Mouse (Mus musculus) adrenal gland, postnatal 4 days (tissue): ENCODE data around the gene Mboat1. TPM values are rescaled to one million over a fixed set of nuclear protein-coding genes. Genes with fewer than 3 reads are reported as not detected.

ENCODE experiments used
- DNase-seq, 2 experiments: peaks; one replicate each; pipeline ENCODE4 v3.0.0; 2021 to 2022; ENCODE audit warnings: low spot score in 2 of 2, mixed read lengths in 2 of 2
- long read RNA-seq, 2 experiments: library from polyadenylated mRNA; stranded (forward); transcript quantifications; one replicate each; pipeline ENCODE4 v2.0.0; 2021
- total RNA-seq, 2 experiments: library from RNA; stranded (reverse); gene quantifications; 2 replicates each; pipeline ENCODE4 v1.2.3; 2021

The Mboat1 gene
- 10 to 100 TPM; 13.1 to 15.6 TPM for total RNA-seq
- long read RNA-seq, experiment 1, transcript Mboat1-201 (13 exons, 2,905 nt), result major isoform, 15 of 21 reads
- long read RNA-seq, experiment 1, partial matches to known transcripts, result 0 of 21 reads
- long read RNA-seq, experiment 1, other reads (novel, unspliced or antisense), result 6 of 21 reads
- long read RNA-seq, experiment 2, transcript Mboat1-201 (13 exons, 2,905 nt), result major isoform, 28 of 40 reads
- long read RNA-seq, experiment 2, partial matches to known transcripts, result 3 of 40 reads
- long read RNA-seq, experiment 2, other reads (novel, unspliced or antisense), result 9 of 40 reads

DNA sequence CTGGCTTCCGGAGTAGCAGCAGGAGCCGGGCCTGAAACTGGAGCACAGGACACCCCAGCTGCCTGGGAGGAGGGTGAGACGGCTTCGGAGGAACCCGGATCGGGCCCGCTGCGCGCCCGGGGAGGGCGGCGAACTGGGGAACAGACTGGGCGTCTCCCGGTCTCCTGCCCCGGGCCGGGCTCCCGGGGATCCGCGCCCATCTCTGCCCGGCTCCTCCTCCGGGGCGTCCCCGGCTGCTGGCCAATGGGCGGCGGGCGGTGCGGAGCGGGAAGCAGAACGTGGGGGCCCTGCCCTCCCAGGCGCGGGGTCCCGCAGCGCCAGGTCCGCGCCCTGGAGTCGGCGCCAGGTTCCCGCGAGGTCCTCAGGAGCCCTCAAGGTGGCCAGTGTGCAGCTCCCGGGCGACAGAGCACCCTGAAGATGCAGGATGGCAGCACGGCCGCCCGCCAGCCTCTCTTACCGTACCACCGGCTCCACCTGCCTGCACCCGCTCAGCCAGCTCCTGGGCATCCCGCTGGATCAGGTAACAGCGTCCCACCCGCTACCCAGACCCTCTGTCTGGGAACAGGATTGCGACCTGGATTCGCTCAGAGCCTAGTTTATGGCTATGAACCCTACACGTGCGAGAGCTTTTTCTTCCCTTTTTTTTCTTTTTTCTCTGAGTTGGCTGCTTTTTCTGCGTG is at the start of gene Mboat1:
Gene Mboat1, plus strand, starts transcription at position 247 of the 680 bp plus-strand sequence.
- DNase-seq, result peak; percentile 61 to 65

DNA sequence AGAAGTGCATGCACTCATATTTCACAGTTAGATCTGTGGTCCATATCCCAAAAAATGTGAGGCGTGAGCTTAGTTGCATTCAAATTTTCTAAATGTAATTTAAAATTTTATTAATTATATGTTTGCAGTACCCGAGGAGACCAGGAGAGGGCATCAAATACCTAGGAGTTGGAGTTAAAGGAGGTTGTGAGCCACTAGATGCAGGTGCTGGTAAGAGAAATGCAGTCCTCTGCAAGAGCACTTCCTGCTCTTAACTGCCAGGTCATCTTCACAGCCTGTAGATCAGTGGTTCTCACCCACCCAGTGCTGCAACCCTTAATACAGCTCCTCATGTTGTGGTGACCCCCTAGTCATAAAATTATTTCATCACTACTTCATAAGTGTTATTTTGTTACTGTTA is 43.2 kb upstream of the Mboat1 start:
- DNase-seq, result no peak

DNA sequence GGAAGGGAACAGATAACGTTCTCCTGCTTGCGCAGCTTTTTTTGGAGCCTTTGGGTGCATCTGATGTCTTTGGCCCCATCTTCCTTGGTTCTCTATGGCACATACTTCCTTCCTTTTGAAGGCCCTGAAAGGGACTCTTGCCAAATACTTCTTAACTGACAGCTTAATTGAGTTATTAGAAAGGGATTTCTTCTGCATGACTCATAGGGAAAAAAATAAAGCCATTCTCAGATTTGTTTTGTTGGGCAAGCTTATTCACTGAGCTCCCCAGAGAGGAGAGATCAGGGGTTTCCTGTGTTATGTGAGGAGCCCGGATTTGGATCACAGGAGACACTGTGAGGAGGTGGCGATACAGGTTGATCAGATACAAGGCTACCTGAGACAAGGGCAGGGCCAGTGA is 40.4 kb upstream of the Mboat1 start:
- no peak for DNase-seq

DNA sequence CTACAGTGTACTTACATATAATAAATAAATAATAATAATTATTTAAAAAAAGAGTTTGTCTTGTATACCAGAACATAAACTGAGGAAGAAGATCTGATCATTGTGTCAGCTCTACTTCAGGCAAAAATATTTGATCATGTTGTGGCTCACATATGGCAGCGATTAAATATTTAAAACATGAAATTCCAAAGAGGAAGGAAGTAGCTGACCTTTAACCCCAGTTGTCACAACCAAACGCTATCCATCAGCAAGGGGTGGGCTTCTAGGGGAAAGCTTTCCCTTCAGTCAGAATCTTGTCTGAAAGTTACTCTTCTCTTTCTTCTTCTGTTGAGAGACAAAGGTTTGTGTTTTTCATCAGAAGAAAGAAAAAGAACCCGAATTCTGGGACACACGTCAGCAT is 39.8 kb upstream of the Mboat1 start:
- DNase-seq, result no peak

DNA sequence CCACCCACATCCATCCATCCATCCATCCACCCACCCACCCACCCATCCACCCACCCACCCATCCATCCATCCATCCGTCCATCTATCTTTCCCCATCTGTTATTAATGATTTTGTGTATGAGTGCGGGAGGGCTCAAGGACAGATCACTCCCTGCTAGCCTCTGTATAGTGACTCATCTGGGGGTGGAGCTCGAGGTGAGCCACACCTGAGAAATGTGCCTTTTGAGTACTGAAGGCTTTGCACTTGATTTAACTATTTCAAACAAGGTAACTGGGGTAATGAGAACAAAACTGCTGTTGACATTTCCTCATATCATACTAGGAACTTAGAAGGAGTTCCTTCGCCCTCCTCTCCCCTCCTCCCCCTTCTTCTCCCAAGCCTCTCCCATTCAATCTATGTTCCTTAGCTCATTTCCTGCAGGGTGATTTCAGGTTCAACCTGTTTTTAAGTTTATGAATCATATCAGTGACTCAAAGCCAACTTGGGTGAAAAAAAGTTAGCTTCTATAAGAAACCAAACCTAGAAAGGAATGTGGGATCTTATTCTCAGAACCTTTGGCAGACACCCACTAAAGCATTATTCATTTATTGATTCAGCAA is 27.2 kb upstream of the Mboat1 start:
- no peak for DNase-seq

DNA sequence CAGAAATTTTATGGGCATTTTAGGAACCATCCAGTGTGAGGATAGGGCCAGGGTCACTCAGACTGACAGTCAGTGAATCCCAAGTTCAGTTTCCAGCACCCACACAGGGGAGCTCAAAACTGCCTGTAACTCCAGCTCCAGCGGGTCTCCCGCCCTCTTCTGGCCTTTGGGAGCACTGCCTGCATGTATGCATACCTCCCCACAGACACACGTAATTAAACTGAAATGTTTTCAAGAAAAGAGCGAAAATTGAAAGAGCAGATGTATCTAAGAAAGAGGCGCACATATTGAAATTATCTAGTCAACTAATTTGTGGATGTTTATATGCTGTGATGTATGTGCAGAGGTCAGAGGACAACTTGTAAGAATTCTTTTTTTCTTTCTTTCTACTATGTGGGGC is 20.5 kb upstream of the Mboat1 start:
- no peak for DNase-seq

DNA sequence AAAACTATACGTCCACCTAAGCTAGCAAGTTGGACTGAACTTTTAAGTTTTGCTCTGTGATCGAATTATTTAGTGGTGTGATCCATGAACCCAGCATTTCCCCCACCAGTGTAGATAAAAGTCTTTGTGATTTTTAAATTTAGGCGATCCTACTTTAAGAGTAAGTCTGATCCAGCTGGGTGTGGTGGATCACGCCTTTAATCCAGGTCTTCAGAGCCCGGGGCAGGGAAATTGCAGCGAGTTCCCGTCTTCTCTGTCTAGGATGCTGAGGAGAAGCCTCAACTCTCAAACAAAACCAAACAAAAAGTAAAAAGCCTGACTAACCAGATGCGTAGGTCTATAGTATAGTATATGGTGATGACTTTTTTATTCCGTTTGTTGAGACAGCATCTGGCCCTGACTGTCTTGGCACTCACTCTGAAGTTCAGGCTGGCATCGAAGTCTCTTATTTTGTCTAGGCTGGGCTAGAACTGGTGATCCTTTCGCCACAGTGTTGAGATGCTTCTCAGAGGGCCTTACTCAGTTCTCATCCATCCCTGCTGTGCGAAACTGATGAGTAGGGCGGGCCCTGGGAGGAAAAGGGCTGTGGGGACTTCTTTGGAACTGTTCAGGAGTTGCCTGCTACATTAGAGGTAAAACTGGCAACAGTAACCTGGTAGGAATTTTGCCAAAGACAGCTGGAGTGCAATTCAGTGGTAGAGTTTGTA is 787 bp downstream of the Mboat1 start:
- DNase-seq, result no peak

DNA sequence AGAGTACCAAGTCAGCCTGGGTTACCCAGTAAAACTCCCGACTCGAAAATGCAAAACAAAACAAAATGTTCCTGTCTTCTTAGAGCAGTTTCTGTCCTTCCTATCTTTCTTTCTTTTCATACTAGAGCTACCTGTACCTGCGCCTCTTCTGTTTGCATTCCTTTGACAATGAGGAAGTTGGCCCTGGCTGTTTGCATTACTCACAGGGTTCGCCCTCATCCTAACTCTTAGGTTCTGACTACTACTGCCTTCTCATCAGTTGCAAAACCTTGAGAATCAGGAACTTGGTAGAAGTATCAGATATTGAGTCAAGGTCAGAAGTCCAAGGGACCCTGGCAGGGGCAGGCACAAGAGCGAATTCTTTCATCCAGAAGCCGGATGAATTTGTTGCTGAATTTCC is 1.7 kb downstream of the Mboat1 start:
- DNase-seq, result no peak

DNA sequence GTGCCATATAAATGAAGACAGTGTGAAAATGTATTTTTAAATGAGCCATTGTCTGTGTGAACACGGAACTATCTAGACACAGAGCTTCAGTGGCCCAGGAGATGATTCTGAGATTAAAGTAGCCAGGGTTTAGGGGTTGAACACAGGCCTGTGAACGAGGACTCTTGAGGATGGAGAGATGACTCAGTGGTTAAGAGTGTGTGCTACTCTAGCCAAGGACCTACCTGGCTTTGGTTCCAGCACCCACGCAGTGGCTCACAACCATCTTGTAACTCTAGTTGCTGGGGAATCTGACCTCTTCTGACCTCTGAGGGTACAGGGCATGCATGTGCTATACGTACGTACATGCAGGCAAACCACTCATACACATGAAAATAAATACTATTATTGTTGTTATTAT is 3.9 kb downstream of the Mboat1 start:
- no peak for DNase-seq

DNA sequence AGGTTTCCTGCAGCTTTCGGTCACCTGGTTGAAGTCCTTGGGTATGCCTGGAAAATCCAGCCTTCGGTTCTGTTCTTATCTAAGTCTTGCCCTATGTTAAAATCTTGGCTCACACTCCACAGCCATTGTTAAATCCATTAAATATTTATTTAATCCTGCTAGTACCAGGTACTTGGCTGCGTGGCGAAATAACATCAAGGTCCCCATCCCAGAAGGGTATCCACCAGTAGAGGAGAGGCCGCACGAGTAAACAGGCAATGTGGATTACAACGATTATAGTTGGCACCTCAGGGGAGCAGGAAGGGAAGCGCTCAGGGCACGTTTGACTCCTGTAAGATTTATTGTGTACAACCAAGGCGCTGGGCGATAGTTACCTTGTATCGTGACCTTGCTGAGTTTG is 4.4 kb downstream of the Mboat1 start:
- DNase-seq, result no peak

DNA sequence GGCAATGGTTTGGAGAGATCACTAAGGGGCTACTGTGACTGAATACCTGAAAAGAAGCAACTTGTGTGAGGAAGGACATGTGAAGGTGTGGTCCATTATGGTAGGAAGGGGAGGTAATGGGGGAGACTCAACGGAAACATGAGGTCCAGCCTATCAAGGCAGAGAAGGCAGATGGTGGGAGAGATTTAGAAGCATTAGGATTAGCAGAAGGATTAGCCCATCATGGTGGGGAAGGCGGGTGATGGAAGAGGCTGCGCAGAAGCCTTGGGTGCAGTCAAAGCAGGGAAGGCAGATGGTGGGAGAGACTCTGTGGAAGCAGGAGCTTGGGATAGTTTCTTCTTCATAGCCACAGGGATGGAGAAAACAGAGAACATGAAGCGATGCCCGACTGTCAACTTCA is 5.7 kb downstream of the Mboat1 start:
- no peak for DNase-seq

DNA sequence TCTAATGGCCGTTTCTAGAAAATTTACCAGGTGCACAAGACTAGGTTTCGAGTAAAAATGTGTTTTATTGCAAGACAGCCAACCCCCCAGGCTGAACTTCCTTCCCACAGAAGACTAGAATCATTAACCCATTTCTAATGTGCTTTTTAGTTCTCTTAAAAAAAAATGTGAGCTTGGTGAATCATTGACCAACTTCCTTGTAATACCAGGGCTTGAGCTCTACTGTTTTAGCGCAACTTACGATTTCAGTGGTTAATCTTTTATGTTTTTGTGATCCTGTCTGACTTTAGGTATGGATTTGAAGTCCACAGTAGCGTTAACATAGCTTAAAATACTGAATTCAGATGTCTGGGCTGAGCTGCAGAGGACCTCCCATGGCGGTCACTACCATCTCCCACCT is 10.2 kb downstream of the Mboat1 start:
- no peak for DNase-seq

DNA sequence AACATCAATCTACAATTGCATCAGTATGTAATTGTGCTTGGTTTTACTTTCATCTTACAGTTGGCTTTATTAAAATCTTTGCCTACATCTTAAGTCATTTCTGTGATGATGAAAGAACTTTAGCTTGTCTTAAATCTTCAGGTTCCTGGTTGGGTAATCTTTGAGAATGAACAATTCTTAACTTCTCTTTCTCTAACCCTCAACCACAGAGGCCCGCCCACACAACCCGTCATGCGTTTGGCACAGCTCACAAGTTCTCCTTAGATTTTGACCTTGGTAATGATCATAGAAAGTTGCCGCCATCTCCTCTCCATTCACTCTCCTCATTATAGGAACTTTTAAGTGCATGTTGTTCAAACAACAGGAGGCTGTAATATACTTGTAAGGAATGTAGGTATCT is 18.0 kb downstream of the Mboat1 start:
- no peak for DNase-seq

DNA sequence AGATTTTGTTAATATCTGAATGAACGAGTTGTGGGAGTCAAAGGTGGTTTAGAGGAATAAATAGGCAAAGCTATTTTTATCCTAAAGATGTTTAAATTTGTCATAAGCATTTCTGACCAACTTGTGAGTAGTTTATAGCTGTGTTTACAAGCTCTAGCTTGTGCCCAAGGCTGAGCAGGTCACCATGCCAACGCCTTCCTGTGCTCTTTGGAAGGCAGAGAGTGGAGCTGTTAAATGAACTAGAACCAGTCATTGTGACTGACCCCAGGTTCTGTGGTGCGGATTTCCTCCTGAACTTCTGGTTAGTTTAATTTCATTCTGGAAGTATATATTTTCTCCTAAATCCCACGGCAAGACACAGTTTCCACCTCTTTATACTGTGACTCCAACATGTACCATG is 23.3 kb downstream of the Mboat1 start:
- DNase-seq, result no peak

DNA sequence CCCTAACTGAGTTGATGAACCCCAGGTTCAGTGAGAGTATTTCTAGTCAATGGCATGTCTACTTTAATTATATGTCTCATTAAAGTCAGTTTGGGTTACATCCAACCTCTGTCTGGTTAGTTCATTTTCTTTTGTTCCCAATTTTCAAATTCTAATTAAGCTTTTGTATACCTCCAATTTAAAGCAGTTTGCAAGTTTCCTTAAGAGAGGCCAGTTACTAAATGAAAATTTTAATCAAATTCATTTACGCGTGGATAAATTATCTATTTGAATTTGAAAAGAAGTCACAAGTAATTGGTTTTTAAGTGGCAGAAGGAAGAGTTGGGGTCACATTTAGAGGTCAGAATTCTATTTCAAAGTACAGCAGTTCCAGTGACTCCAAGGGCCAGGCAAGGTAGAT is 27.2 kb downstream of the Mboat1 start:
- no peak for DNase-seq

DNA sequence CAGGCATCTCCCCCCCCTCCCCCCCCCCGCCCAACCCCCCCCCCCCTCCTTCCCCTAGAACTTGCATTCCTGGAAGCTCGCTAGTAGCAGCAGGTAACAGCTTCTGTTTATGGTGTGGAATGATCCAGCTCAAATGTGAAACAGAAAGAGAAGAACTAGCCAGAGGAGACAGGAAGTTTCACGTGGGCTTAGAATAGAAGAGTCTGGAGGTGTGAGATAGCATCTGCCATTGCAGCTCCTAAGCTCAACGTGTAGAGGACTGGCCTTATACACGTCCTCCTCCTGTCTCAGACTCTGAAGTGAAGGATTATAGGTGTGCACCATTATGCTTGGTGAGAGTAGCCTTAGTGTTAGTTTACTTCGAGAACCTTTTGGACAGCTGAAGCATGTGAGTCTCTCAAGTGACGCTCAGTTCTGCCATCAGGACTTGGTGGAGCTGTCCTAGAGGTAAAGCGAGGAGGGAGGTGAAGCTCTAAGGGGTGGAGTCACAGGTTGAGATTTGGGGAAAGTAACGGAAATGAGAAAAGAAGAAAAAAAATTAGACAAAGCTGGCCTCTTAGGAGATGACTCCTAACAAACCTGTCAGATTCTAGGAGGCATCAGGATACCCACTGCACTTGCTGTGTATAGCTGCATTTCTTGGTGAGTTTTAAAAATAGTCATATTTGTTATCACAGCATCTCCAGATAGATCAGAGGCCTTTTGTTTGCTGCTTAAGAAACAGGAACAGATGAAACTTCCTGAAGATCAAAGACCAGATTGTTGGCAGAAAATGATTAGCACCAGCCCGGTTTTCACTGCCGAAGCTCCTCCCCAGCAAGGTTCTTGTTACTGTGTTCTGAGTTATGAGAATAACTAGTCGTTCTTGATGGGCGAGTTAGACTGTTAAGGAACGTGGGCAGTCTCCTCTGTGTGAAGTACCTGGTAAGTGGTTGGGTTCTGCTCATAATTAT is 30.1 kb downstream of the Mboat1 start:
- no peak for DNase-seq

DNA sequence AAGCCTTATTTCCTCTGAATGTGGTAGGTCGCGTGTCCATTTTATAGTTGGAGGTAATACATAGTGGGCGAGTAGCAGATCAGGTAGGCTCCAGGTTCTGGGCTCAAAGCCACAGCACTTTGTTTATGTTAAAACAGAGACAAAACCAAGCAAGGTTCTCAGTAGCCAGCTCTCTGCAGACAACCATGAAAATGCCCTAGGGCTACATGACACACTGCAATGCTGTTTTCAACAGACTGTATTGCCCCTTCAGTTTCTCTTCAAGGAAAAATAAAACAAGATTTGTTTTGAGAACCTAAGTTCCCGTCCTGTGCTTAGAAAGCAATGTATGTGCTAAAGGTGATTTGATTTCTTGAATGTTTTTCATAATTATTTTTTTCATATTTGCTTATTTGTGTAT is 31.2 kb downstream of the Mboat1 start:
- no peak for DNase-seq

DNA sequence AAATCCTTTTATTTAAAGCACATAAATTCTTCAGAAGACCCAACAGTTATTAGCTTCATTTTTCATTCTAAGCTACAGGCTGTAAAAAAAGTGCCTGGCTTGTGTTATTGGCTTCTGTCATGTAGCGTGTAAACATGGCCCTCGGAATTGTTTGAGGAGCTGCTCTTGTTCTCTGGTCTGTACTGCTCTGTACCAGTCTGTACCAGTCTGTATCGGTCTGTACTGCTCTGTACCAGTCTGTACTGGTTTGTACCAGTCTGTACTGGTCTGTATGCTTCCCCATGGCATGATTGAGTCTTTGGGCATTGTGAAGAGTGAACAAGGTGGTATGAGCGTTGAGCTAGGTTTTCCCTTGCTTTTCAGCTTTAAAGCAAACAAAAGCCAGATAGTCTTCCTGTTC is 32.5 kb downstream of the Mboat1 start:
- DNase-seq, result no peak

DNA sequence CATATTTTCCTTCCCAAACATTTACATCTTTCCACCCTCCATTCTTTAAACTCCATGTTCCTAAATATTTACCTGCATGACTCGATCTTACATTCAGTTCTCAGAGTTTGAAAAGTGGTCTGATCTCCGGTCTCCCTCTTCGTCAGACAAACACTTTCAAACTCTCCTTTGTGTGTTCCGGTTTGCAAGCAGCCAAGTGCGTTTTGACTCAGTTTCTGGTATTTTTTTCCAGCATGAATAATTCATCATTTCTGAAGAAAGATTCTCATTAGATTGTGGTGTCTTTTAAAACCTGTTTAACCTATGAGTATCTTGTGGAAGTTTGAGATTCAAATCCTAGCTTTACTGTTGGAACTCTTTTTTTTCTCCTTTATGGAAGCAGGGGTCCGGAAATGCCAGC is 33.8 kb downstream of the Mboat1 start:
- no peak for DNase-seq

DNA sequence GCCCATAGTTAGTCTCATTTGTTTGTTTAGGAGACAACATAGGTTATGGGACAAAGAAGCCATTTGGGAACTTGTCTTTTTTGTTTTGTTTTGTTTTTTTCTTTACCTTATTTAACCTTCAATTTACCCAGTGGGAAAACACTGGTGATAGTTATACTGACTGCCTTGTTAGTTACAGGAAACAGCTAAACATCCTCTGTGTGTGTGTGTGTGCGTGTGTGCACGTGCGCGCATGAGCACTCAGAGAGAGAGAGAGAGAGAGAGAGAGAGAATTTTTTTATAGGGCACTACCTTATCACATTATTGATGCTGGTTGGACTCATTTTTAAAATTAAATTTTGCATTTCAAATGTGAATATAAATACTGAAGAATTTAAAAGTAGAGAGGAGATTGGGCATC is 38.3 kb downstream of the Mboat1 start:
- no peak for DNase-seq

DNA sequence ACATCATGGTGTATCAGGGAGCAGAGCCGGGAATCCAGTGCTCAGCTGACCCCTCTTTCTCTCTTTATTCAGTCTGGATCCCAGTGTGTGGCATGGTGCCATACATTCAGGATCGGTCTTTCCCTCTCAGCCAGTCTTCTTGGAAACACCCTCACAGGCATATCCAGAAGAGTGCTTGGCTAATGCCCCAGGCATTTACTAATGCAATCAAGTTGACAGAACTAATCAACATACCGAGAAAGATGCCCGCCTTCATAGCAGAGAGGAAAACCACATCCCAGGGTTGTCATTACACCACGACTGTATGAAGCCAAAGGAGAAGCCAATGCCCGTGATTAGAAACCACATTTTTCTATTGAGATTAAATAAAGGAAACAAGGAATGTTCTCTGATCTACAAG is 41.1 kb downstream of the Mboat1 start:
- DNase-seq, result no peak
